Mouse (Mus musculus): ENCODE measurements around the gene Olfr890.
A peak's percentile ranks its signal among the peaks of the same experiment; 100 is the strongest.

Olfr890 gene

DNA sequence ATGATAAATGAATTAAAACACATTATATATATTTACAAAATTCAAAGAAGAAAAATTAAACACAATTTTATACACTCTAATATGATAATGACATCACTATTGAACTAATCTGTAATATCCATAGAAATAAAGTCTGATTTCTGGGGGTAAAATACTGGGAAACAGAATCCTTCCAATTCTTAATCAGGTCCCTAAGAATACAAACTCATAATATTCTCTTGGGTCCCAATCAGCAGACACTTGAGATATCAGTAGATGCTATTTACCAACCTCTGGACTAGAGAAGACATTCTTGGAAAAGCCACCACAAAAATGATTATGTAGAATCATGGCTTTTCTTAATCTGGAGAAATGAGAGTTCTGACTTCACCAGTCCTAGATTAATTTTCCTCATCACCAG lies at the start of gene Olfr890:
Gene Olfr890, plus strand, starts transcription at position 301 of the 400 bp plus-strand sequence.
- DNase-seq (ENCODE audit: low read depth, low spot score), result no peak

DNA sequence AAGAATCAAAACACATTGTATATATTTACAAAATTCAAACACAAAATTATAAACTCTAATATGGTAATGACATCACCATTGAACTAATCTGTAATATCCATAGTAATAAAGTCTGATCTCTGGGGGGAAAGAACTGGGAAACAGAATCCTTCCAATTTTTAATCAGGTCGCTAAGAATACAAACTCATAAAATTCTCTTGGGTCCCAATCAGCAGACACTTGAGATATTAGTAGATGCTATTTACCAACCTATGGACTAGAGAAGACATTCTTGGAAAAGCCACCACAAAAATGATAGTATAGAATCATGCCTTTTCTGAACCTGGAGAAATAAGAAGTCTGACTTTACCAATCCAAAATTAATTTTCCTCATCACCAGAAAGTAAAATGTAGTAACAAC lies 34.5 kb upstream of the Olfr890 start, which contains the start of gene Olfr888:
Gene Olfr888, plus strand, starts transcription at position 301 of the 400 bp plus-strand sequence.
- no peak for DNase-seq (ENCODE audit: low read depth, low spot score)

DNA sequence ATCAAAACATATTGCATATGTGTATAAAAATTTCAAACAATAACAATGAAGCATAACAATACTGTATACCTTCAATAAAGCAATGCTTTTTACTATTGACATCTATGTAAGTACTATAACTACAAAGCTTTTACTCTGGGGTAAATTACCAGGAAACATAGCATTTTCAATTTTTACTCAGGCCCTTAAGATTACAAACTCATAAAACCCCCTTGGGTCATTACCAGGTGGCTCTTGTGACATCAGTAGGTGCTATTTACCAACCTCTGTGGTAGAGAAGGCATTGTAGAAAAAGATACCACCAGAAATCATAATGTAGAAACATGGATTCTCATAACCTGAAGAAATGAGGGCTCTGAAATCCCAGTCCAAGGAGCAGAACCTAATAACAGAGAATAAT lies 27.4 kb upstream of the Olfr890 start, which contains the start of gene Olfr889:
Gene Olfr889, plus strand, starts transcription at position 301 of the 400 bp plus-strand sequence.
- DNase-seq (ENCODE audit: low read depth, low spot score), result no peak

DNA sequence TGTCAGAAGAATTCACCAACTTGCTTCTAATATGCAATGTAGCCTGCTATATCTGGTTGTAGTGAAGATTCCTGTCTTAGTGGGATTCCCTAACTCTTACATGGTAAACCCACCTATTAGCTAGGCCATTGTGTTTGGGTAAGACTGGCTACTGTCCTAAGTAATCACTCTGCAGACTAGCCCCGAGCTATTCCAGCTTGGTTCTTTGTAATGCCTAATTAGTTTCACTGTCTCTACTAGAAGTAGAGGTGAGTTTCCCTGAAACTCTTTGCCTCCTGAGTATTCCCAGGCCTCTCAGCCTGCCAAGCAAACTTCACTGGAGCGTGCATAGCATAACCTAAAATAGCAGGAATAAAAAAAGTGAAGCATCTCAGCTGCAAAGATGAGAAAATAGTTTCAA lies 26.0 kb downstream of the Olfr890 start:
- peak; percentile 59 for DNase-seq (ENCODE audit: low read depth, low spot score)

DNA sequence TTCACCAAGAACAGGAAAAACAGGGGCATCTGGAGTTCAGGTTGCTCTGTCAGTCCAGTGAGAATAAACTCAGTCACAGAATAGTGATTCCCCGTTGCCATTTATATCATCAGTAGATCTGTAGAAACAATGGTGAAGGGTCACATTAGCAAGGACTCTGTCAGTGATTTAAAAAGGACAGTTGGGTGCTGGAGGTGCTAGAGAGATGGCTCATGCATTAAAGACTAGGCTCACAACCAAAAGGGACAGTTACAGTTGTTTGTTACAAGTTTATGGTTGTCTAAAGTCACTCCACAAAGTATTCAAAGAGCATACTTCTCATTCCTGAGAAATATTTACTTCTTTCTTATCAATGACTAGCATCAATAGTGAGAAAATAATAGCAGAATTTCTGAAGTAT lies 38.4 kb downstream of the Olfr890 start, which contains the start of gene Olfr891:
Gene Olfr891, minus strand, starts transcription at position 101 of the 400 bp plus-strand sequence.
- no peak for DNase-seq (ENCODE audit: low read depth, low spot score)
